Mouse (Mus musculus): ENCODE results near the gene Bnc1. TPM values are rescaled to one million over a fixed set of nuclear protein-coding genes. Genes with fewer than 3 reads are reported as not detected.

The Bnc1 gene
- total RNA-seq, 1 experiment, result 0.27 TPM

GRCm38 (mm10) chr7:81974616-81975015 is 17.5 kb downstream of the Bnc1 start:
- Histone ChIP-seq H3K36me3 (ENCODE audit: control insufficient read depth, insufficient read depth, low read length, poor library complexity, severe bottlenecking) (no peaks in the 10 kb centered on the region), H3K9ac (ENCODE audit: insufficient read depth, low read depth, low read length, poor library complexity, severe bottlenecking) (no peak overlapping the region), H3K27ac (ENCODE audit: insufficient read depth, low read depth, low read length, poor library complexity, severe bottlenecking) (no peak overlapping the region), H3K9me3 (ENCODE audit: control insufficient read depth, insufficient read depth, low read depth, low read length) (no peaks in the 10 kb centered on the region), H3K4me3 (ENCODE audit: insufficient read depth in 1 of 2, low read depth in 1 of 2, low read length in 2 of 2, poor library complexity in 1 of 2, severe bottlenecking in 1 of 2) (no peak overlapping the region), H3K4me1 (ENCODE audit: control insufficient read depth in 2 of 2, insufficient read depth in 2 of 2, low read length in 2 of 2, poor library complexity in 1 of 2) (no peaks in the 10 kb centered on the region)
- no peak for DNase-seq (ENCODE audit: low read depth, low spot score)
- TF ChIP-seq CHD2 (IDR thresholded peaks at IDR 0.05; ENCODE audit: low read depth, low read length) (no peak), ZNF384 (IDR thresholded peaks at IDR 0.05; ENCODE audit: low read depth, low read length) (no peak), HCFC1 (IDR thresholded peaks at IDR 0.05; ENCODE audit: borderline replicate concordance, insufficient read depth, low read length) (no peak), ZC3H11A (IDR thresholded peaks at IDR 0.05; ENCODE audit: borderline replicate concordance, low read depth, low read length) (no peak), MAFK (IDR thresholded peaks at IDR 0.05; ENCODE audit: insufficient read depth, low read depth, low read length) (no peak)
- in situ Hi-C loops (cut with MboI; ENCODE audit: low sequenced_read_pairs in 2 of 2, unreplicated experiment in 2 of 2), result no loop called here

GRCm38 (mm10) chr7:81973939-81974338 is 18.2 kb downstream of the Bnc1 start:
- no peak for DNase-seq (ENCODE audit: low read depth, low spot score)
- Histone ChIP-seq H3K9me3 (ENCODE audit: control insufficient read depth, insufficient read depth, low read depth, low read length) (no peaks in the 10 kb centered on the region), H3K4me3 (ENCODE audit: insufficient read depth in 1 of 2, low read depth in 1 of 2, low read length in 2 of 2, poor library complexity in 1 of 2, severe bottlenecking in 1 of 2) (no peak overlapping the region), H3K9ac (ENCODE audit: insufficient read depth, low read depth, low read length, poor library complexity, severe bottlenecking) (no peak overlapping the region), H3K36me3 (ENCODE audit: control insufficient read depth, insufficient read depth, low read length, poor library complexity, severe bottlenecking) (no peaks in the 10 kb centered on the region), H3K4me1 (ENCODE audit: control insufficient read depth in 2 of 2, insufficient read depth in 2 of 2, low read length in 2 of 2, poor library complexity in 1 of 2) (no peaks in the 10 kb centered on the region), H3K27ac (ENCODE audit: insufficient read depth, low read depth, low read length, poor library complexity, severe bottlenecking) (no peak overlapping the region)
- TF ChIP-seq ZC3H11A (IDR thresholded peaks at IDR 0.05; ENCODE audit: borderline replicate concordance, low read depth, low read length) (no peak), MAFK (IDR thresholded peaks at IDR 0.05; ENCODE audit: insufficient read depth, low read depth, low read length) (no peak), CHD2 (IDR thresholded peaks at IDR 0.05; ENCODE audit: low read depth, low read length) (no peak), ZNF384 (IDR thresholded peaks at IDR 0.05; ENCODE audit: low read depth, low read length) (no peak), HCFC1 (IDR thresholded peaks at IDR 0.05; ENCODE audit: borderline replicate concordance, insufficient read depth, low read length) (no peak)
- in situ Hi-C loops (cut with MboI; ENCODE audit: low sequenced_read_pairs in 2 of 2, unreplicated experiment in 2 of 2), result no loop called here

GRCm38 (mm10) chr7:81973339-81973738 is 18.8 kb downstream of the Bnc1 start:
- Histone ChIP-seq H3K9ac (ENCODE audit: insufficient read depth, low read depth, low read length, poor library complexity, severe bottlenecking) (no peak overlapping the region), H3K27ac (ENCODE audit: insufficient read depth, low read depth, low read length, poor library complexity, severe bottlenecking) (no peak overlapping the region), H3K4me3 (ENCODE audit: insufficient read depth in 1 of 2, low read depth in 1 of 2, low read length in 2 of 2, poor library complexity in 1 of 2, severe bottlenecking in 1 of 2) (no peak overlapping the region), H3K4me1 (ENCODE audit: control insufficient read depth in 2 of 2, insufficient read depth in 2 of 2, low read length in 2 of 2, poor library complexity in 1 of 2) (no peaks in the 10 kb centered on the region), H3K36me3 (ENCODE audit: control insufficient read depth, insufficient read depth, low read length, poor library complexity, severe bottlenecking) (no peaks in the 10 kb centered on the region), H3K9me3 (ENCODE audit: control insufficient read depth, insufficient read depth, low read depth, low read length) (no peaks in the 10 kb centered on the region)
- in situ Hi-C loops (cut with MboI; ENCODE audit: low sequenced_read_pairs in 2 of 2, unreplicated experiment in 2 of 2), result no loop called here
- TF ChIP-seq CHD2 (IDR thresholded peaks at IDR 0.05; ENCODE audit: low read depth, low read length) (no peak), MAFK (IDR thresholded peaks at IDR 0.05; ENCODE audit: insufficient read depth, low read depth, low read length) (no peak), ZNF384 (IDR thresholded peaks at IDR 0.05; ENCODE audit: low read depth, low read length) (no peak), ZC3H11A (IDR thresholded peaks at IDR 0.05; ENCODE audit: borderline replicate concordance, low read depth, low read length) (no peak), HCFC1 (IDR thresholded peaks at IDR 0.05; ENCODE audit: borderline replicate concordance, insufficient read depth, low read length) (no peak)
- no peak for DNase-seq (ENCODE audit: low read depth, low spot score)

GRCm38 (mm10) chr7:81968975-81969374 is 23.1 kb downstream of the Bnc1 start:
- Histone ChIP-seq H3K9me3 (ENCODE audit: control insufficient read depth, insufficient read depth, low read depth, low read length) (no peaks in the 10 kb centered on the region), H3K36me3 (ENCODE audit: control insufficient read depth, insufficient read depth, low read length, poor library complexity, severe bottlenecking) (no peaks in the 10 kb centered on the region), H3K4me3 (ENCODE audit: insufficient read depth in 1 of 2, low read depth in 1 of 2, low read length in 2 of 2, poor library complexity in 1 of 2, severe bottlenecking in 1 of 2) (no peak overlapping the region), H3K9ac (ENCODE audit: insufficient read depth, low read depth, low read length, poor library complexity, severe bottlenecking) (no peak overlapping the region), H3K27ac (ENCODE audit: insufficient read depth, low read depth, low read length, poor library complexity, severe bottlenecking) (no peak overlapping the region), H3K4me1 (ENCODE audit: control insufficient read depth in 2 of 2, insufficient read depth in 2 of 2, low read length in 2 of 2, poor library complexity in 1 of 2) (no peaks in the 10 kb centered on the region)
- TF ChIP-seq ZNF384 (IDR thresholded peaks at IDR 0.05; ENCODE audit: low read depth, low read length), result no peak
- no peak for TF ChIP-seq CHD2 (IDR thresholded peaks at IDR 0.05; ENCODE audit: low read depth, low read length)
- TF ChIP-seq MAFK (IDR thresholded peaks at IDR 0.05; ENCODE audit: insufficient read depth, low read depth, low read length), result no peak
- TF ChIP-seq HCFC1 (IDR thresholded peaks at IDR 0.05; ENCODE audit: borderline replicate concordance, insufficient read depth, low read length), result no peak
- TF ChIP-seq ZC3H11A (IDR thresholded peaks at IDR 0.05; ENCODE audit: borderline replicate concordance, low read depth, low read length), result no peak
- in situ Hi-C loops (cut with MboI; ENCODE audit: low sequenced_read_pairs in 2 of 2, unreplicated experiment in 2 of 2), result loop anchor here in 1 of 2 experiments (10.0 kb wide), 2 partner anchors 156 to 306 kb away; no protein-coding TSS in a partner anchor
- no peak for DNase-seq (ENCODE audit: low read depth, low spot score)

- Histone ChIP-seq H3K36me3 (ENCODE audit: control insufficient read depth, insufficient read depth, low read length, poor library complexity, severe bottlenecking) (no peaks in the 10 kb centered on the region), H3K9me3 (ENCODE audit: control insufficient read depth, insufficient read depth, low read depth, low read length) (no peaks in the 10 kb centered on the region), H3K4me3 (ENCODE audit: insufficient read depth in 1 of 2, low read depth in 1 of 2, low read length in 2 of 2, poor library complexity in 1 of 2, severe bottlenecking in 1 of 2) (no peak overlapping the region), H3K9ac (ENCODE audit: insufficient read depth, low read depth, low read length, poor library complexity, severe bottlenecking) (no peak overlapping the region), H3K4me1 (ENCODE audit: control insufficient read depth in 2 of 2, insufficient read depth in 2 of 2, low read length in 2 of 2, poor library complexity in 1 of 2) (no peaks in the 10 kb centered on the region), H3K27ac (ENCODE audit: insufficient read depth, low read depth, low read length, poor library complexity, severe bottlenecking) (no peak overlapping the region)
- in situ Hi-C loops (cut with MboI; ENCODE audit: low sequenced_read_pairs in 2 of 2, unreplicated experiment in 2 of 2), result loop anchor here in 1 of 2 experiments (10.0 kb wide), 2 partner anchors 156 to 306 kb away; no protein-coding TSS in a partner anchor
- DNase-seq (ENCODE audit: low read depth, low spot score), result no peak
- TF ChIP-seq HCFC1 (IDR thresholded peaks at IDR 0.05; ENCODE audit: borderline replicate concordance, insufficient read depth, low read length), result no peak
- TF ChIP-seq CHD2 (IDR thresholded peaks at IDR 0.05; ENCODE audit: low read depth, low read length), result no peak
- TF ChIP-seq ZNF384 (IDR thresholded peaks at IDR 0.05; ENCODE audit: low read depth, low read length), result no peak
- TF ChIP-seq MAFK (IDR thresholded peaks at IDR 0.05; ENCODE audit: insufficient read depth, low read depth, low read length), result no peak
- TF ChIP-seq ZC3H11A (IDR thresholded peaks at IDR 0.05; ENCODE audit: borderline replicate concordance, low read depth, low read length), result no peak
Measured at GRCm38 (mm10) chr7:81968451-81968850, 23.6 kb downstream of the Bnc1 start.

All from ES-E14 (cell line).